Mouse (Mus musculus) heart, adult 8-10 months (tissue): ENCODE data around the gene 2610507B11Rik. TPM values are rescaled to one million over a fixed set of nuclear protein-coding genes. Genes with fewer than 3 reads are reported as not detected.
"Not testable (repeated sequence)": the region's sequence is repeated elsewhere in the genome, so short reads cannot be mapped to it uniquely, and the experiment has no call there.

Experiments
- DNase-seq: peaks from one replicate; pipeline ENCODE4 v3.0.0; 2022; ENCODE audit warnings: low spot score
- total RNA-seq, 4 experiments: library from RNA; stranded (reverse); gene quantifications; 2 replicates each; pipeline ENCODE4 v1.2.4; 2022

Gene 2610507B11Rik
- total RNA-seq = 100 to 1,000 TPM; 201 to 242 (median 210) TPM

DNA sequence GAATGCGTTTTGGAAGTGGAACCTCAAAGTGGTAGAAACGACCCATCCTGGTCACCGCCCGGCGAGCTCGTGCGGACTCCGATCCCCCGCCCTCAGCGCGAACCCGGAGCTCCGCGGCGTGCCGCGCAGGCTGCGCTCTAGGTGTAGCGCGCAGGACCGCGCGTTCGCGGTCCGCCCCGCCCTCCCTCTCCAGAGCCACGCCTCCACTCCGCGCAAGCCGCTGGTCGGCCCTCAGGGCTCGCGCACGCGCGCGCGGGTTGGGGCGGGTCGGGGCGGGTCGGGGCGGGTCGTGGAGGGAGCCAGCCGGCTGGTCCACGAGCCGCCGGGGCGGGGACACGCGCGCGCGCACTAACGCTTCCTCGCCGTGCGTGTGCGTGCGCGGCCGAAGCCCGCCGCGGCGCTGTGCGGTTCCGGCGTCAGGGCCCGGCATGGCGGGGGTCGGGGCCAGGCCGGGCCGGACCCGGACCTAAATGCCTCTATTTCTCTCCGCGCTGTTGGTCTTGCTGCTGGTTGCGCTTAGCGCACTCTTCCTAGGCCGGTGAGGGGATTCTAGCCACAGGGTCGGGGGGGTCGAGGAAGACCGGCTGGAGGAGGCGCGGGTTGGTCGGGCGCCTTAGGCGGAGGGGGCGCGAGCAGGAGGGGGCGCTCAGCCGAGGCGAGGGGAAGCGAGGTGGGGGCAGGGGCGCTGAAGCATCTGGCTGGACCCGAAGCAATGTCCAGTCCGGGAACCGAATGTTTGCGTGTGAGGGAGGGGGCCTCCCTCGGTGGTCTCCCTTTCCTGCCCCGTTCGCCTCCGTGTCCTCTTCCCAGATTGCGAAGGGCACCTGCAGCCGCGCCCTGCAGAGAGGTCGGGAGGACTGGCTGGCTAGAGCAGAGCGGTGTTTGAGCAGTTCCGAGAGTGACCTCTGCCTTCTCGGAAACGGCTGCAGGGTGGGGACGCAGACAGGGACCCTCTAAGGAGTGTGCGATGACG is at the start of gene 2610507B11Rik:
Gene 2610507B11Rik (plus strand): TSS at position 373 of the 973 bp plus-strand sequence.
- peak; percentile 87 for DNase-seq

DNA sequence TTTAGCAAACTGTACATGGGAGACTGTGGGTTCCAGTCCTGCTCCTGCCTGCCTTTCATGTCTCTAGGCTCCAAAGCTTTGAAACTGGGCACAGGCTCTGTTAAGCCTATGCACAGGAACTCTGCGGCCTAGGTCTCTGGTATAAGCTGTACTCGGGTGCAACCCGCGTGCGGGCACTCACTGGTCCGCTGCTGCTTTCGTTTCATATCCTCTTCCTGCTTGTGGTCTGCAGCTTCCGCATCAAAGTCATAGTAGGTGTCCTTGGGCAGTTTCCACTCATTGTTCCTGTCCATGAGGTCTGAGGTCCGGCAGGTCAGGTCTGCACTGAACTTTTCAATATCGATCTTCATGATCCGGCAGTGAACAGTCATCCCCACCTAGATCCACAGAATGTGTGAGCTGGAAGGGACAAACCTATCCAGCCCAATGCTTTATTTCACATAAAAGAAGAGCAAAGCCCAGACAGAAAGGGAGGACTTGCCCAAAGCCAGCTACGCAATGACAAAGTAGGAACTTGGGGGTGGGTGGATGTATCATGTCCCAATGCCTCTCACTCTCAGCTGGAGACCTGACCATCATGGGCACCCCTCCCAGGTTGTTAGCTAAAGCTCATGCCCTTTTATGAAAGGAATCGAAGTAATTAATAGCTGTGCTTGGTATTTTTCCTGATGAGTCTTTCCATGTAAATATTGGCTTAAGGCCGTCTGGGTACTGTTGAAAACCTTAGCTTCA is 48.3 kb upstream of the 2610507B11Rik start:
- peak; percentile 17 for DNase-seq

DNA sequence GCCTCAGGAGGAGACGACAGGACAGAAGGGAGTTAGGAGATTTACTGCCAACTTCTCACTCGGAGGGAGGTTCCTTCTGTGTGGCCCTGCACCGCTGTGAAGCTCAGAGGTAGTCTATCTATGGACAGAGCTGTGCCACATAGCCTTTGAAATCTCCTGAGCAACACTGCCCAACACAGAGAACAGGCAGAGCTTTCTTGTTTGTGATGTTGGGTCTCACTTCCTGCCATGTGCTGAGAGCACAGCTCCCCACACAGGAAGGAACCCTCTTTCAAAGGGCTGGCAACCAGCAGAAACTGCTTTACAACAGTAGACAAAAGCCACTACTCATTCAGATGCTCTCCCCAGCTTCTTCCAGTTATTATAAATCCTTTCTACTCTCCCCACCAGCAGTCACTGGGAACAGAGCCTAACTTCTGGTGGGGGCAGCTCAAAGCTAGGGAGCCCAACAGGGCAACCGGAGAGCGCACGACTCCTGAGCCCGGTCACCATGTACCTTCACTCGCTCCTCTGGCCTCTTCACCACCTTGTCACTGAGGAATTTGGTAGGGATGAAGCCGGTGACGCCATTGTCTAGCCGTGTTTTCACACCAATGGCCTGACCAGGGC is 45.7 kb upstream of the 2610507B11Rik start:
- no peak for DNase-seq

DNA sequence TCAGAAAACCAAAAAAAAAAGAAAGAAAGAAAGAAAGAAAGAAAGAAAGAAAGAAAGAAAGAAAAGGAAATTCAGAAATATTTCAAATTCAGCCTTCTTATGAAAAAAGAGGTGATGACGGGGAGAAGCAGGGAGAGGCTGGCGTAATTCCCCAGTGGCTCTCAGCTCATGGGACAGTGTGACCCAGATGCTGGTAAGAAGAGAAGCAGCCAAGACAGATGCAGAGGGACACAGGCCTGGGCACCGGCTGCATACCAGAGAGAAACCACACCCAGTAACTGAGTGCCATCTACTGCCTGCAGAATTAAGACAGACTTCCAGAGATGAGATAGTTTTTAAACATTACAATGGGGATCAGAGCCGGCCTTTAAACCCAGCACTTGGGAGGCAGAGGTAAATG is 38.0 kb upstream of the 2610507B11Rik start:
- DNase-seq = no peak

DNA sequence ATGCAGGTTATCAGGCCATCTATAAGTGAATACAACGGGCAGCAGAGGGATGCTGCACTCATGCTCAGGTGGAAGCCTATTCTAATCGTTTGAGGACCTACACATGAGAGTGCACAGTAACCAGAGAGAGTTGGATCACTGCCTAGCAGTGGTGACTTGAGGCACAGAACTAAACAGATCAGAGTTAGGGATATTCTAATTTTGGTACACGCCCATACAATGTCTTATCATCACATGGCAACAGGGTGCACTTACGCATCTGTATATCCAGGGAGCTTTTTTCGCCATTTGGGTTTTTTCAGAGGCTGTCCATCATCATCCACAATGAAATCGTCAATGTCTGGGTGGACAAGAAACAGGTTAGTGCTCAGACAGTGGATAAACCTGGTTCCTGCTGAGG is 30.0 kb upstream of the 2610507B11Rik start:
- no peak for DNase-seq

DNA sequence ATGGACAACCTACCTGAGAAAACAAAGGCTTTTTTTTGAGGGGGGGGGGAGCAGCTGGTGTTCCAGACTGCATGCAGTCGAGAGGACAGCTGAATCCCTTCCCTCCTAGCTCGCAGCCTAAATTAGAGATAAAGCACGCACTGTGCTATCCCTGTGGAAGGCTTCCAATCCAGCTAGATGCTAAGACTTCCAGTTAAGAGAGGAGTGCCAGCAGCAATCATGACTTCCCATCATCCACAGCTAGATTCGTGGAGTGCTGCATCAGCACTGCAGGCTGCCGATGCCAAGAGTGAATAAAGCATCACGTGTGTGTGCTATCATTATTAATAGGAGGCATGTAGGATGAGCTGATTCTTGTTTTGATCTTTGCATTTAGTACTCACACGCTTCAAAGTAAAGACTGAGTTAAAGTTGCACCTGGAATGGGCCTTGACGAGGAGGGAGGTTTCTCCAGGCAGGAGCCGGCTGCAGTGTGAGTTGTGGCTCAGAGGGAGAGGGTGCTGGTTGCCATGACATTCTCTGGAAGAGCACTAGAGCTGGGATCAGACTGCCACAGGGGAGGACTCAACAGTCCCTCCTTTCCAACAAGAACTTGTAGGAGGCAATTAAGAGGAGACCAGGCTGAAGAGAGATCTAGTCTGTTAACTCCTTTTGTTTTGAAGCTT is 21.2 kb upstream of the 2610507B11Rik start:
- peak; percentile 24 for DNase-seq

DNA sequence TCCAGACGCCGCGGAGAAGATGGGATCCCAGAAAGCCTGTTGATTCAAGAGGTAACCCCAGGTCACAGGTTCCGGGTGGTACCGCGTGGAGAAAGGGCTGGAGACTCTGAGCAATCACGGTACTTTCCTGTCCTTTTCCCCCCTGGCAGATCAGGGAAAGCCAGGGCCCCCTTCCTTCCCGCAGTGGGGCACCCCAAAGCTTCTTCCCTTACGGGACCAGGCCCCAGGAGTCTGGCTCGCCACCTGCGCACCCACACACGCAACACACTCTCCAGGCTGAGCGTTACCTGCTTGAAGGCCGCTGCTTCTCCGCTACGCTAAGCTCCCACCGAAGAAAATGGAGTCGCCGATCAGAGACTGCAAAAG is 16.3 kb upstream of the 2610507B11Rik start:
- no peak for DNase-seq

DNA sequence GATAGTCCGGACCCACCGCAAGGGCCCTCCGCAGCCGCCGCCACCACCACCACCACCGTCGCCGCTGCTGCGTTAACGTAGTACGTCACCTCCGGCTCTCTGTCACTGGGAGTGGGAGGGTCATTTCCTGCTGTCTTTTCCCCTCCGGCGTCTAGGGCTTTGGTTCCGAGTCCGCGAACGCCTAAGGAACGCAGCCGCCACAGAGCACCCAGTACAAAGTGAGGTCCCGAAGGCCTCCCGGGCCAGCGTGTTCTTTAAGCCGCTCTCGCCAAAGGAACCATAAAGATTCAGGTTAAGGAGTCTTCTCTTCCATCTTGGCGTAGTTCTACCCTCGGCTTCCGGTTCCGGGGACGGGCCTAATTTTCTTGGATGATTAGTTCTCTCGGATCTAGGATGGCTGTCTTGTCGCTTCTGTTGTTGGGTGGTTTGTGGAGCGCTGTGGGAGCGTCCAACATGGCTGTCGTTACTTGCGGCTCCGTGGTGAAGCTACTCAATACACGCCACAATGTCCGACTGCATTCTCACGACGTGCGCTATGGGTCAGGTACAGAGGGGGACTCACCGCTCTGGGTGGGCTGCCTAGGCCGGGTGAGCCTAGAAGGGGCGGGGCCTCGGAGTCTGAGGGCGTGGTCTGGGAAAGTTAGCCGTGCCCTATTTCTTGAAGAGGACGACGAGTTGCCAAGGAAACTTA is 15.8 kb upstream of the 2610507B11Rik start, which contains the start of the genes Sdf2 and Supt6:
Gene Sdf2 (plus strand): TSS at position 120 of the 691 bp plus-strand sequence.
Gene Supt6 (minus strand): TSS at position 361 of the 691 bp plus-strand sequence.
- DNase-seq = peak; percentile 92

DNA sequence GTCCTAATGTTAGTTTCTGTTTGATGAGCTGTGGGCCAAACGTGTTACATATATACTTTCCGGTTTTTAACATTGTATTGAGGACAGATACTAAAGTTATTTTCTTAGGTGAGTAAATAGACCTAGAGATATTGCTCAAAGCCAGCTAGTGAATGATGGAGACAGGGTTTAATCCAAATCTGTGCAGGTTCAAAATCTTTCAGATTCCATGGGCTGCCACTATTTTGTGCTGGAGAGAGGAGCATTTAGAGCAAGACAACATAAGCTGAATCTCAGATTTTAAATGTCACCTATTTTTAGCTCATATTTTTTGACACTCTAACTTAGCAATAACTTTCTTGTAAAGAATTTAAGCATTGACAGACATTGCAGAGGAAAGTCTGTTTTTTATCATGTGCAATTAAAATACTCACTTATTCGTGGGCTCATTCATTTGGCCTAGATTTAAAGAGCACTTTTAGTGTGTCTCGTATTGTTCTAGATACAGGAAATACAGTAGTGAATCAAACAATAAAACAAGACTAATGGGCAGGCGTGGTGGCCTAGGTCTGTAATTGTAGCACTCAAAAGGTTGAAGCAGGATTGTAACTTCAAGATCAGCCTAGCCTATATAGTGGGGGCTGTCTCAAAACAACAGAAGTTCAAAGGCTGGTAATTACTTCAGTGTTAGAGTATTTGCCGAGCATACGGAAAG is 15.1 kb upstream of the 2610507B11Rik start:
- DNase-seq = no peak

DNA sequence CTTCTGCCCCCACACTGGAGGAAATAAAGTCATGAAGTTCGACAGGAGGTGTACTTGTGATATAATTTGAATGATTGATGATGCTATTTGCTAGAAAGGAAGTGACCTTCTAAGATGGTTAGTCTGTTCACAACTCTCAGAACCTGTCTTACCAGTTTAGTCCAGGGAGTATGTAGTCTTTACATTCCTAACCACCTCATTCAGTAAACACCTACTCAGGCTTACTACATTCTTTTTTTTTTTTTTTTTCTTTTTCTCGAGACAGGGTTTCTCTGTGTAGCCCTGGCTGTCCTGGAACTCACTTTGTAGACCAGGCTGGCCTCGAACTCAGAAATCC is 14.6 kb upstream of the 2610507B11Rik start:
- DNase-seq = no peak

DNA sequence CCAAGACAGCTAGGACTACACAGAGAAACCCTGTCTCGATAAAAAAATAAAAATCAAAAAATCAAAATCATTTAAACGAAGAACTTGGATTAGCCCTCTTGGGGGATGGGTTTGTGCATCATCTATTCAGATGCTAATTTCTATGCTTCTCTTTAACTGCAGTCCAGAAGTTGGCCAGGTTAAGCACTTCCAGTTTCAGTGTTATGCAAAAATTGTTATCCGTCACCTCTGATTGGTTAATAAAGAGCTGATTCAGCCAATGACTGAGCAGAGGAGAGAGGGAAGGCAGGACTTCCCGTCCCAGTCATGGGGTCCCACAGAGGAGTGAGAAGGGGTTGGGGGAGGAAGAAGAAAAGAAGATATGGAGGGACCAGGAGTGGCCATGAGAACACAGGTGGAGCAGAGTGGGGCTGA is 13.8 kb upstream of the 2610507B11Rik start:
- DNase-seq = no peak

DNA sequence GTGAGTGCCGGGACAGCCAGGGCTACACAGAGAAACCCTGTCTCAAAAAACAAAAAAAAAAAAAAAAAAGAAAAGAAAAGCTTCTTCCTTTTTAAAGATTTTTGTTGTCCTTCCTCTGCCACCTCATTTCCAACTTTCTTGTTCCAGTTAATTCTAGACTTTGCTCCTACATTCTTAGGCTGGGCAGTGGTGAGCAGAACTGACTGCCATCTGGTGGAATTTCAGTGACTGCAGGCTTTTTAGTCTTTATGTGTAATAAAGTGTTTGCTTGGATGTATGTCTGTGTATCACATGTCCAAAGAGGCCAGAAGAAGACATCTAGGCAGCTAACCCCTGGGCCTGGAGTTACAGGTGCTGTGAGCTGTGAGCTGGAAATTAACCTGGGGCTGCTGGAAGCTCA is 4.9 kb upstream of the 2610507B11Rik start:
- no peak for DNase-seq

DNA sequence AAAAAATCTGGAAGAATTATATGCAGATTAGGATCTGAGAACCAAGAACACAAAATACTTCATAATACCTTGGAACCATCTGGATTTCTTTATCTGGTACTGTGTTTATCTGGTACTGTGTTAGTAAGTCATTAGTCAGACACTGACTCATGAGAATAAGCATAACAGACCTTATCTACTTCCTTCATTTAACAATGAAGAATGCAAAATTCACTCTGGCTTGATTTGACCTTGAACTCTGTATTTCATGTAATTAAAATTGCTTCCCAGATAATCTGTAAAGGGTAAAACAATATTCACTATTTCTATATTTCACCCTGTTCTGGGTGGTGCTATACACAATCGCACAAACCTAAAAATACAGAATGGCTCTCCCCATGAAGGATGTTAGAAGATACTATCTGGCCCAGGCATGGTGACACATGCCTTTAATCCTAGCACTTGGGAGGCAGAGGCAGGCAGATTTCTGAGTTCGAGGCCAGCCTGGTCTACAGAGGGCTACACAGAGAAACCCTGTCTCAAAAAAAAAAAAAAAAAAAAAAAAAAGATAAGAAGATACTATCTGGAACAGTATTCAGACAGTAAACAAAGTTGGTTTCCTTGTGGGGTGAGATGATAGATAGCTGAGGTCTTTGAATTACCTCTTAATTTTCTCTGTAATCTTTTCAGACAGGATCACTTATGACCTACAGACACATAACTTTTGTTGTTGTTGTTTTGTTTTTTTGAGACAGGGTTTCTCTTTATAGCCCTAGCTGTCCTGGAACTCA is 878 bp upstream of the 2610507B11Rik start:
- no peak for DNase-seq

DNA sequence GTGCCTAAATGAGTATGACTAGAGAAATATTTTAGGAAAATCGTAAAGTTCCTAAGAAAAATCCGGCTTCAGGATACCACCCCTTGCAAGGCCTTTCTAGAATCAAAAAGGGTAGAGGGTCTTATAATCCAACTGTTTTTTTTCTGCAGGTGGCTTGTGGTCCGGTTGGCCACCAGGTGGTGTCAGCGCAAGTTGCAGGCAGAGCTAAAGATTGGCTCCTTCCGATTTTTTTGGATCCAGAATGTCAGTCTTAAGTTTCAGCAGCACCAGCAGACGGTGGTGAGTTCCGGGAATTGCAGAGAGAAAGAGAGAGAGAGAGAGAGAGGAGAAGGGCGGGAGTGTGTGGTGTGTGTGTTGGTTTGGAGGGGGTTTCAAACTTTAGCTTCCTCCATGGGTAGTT is 998 bp downstream of the 2610507B11Rik start:
- DNase-seq = peak; percentile 38

DNA sequence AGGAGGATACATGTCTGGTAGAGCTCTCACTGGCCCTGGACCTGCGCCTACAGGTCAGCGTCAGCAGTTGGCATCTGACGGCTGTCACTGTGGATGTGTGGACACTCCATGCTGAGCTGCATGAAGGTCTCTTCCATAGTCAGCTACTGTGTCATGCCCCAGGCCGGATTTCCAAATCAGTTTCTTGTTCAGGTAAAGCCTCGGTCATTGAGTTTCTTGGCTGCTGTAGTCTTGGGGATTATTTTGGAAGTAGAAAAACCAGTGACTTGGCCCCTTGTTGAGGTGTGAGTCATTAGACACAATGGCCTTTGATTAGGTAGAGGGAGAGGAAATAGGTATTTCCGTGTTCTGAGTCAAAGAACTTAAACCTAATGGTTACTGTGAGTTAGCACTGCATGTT is 4.0 kb downstream of the 2610507B11Rik start:
- DNase-seq = no peak

DNA sequence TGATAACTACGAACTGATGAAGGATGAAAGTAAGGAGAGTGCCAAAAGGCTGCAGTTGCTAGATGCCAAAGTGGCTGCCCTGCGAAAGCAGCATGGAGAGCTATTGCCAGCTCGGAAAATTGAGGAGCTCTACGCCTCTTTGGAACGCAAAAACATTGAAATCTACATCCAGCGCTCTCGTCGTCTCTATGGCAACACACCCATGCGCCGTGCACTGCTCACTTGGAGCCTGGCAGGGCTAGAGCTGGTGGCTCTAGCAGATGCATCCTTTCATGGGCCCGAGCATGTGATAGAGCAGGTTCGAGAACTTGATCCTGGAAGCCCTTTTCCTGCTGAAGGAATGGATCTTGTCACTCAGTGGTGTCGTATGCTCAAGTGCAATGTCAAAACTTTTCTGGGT is 10.4 kb downstream of the 2610507B11Rik start:
- DNase-seq = no peak

DNA sequence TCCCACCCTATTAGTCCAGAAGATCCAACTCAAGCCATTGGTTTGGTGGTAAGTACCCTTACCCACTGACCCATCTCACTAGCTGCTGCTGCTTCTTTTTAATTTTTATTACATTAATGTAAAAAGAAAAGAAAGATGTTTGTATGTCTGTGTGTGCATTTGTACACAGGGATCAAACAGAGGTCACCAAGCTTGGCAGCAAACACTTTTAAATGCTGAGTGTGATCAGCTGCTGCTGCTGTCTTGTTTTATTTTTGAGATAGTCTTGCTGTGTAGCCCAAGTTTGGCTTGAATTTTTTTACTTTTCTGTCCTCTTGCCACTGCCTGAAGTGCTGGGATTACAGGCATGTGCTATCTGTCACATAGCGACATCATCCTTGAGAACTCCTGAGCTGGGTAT is 14.0 kb downstream of the 2610507B11Rik start:
- DNase-seq = no peak

DNA sequence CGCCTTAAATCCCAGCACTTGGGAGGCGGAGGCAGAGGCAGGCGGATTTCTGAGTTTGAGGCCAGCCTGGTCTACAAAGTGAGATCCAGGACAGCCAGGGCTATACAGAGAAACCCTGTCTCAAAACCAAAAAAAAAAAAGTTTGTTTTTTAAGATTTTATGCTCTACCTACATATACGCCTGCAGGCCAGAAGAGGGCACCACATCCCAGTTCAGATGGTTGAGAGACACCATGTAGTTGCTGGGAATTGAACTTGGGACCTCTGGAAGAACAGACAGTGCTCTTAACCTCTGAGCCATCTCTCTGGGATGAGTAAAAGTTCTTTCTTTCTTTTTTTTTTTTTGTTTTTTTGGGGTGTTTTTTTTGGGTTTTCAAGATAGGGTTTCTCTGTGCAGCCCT is 14.6 kb downstream of the 2610507B11Rik start:
- DNase-seq = not testable (repeated sequence)

DNA sequence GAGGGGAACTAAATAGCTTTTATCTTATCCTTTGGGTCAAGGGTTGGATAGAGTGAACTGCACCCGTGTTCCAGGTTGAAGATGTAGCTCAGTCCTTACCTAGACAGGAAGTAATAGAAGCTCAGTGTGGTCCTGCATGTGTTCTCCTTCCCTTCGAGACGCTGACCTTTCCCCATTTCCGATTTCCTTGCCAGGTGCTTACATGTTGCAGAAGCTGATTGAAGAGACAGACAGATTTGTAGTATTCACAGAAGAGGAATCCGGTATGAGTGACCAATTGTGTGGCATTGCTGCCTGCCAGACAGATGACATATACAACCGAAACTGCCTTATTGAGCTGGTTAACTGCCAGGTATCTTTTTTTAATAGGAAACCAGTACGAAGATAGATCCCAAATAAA is 17.3 kb downstream of the 2610507B11Rik start:
- DNase-seq = no peak

DNA sequence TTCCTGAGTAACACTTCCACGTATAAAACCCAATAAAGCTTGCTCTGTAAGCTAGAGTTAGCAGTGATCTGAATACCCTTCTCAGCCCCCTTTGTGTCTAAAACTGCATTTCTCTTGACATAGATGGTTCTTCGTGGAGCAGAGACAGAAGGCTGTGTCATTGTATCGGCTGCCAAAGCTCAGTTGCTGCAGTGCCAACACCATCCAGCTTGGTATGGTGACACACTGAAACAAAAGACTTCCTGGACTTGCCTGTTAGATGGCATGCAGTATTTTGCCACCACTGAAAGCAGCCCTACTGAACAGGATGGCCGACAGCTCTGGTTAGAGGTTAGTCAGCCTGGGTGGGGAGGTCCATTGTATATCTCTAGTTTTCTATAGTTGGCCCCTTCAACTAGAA is 18.0 kb downstream of the 2610507B11Rik start:
- DNase-seq = no peak
